Mouse (Mus musculus) hindbrain, postnatal 0 days (tissue): Measurements from ENCODE around the gene Olfr212. TPM values are rescaled to one million over a fixed set of nuclear protein-coding genes. Genes with fewer than 3 reads are reported as not detected.
"Not testable (repeated sequence)": the region's sequence is repeated elsewhere in the genome, so short reads cannot be mapped to it uniquely, and the experiment has no call there.

Source experiments
- ATAC-seq: fragments of 200-750 bp; cut with Nextera tagmentation; 2 replicates; pipeline ENCODE4 v1.8.0; 2017; ENCODE audit warnings: mild to moderate bottlenecking, moderate TSS enrichment, moderate library complexity
- DNase-seq: peaks from one replicate; pipeline ENCODE4 v3.0.0-alpha.2; 2015; ENCODE audit warnings: low spot score
- H3K27ac ChIP-seq: fragments of 300-500 bp; sonication (generic); 2 replicates; pipeline ENCODE4 v1.5.1; 2014; ENCODE audit warnings: mild to moderate bottlenecking
- H3K27me3 ChIP-seq: fragments of 300-500 bp; sonication (generic); 2 replicates; pipeline ENCODE4 v1.6.1; 2014; ENCODE audit warnings: low read length, mixed read lengths; ENCODE audit not compliant: insufficient read depth
- H3K36me3 ChIP-seq: fragments of 300-500 bp; sonication (generic); 2 replicates; pipeline ENCODE4 v1.6.1; 2014; ENCODE audit warnings: low read length, mixed read lengths; ENCODE audit not compliant: insufficient read depth
- H3K4me1 ChIP-seq: fragments of 300-500 bp; sonication (generic); 2 replicates; pipeline ENCODE4 v1.6.1; 2014; ENCODE audit warnings: antibody characterized with exemption, low read length, mixed read lengths; ENCODE audit not compliant: insufficient read depth
- H3K4me2 ChIP-seq: fragments of 300-500 bp; sonication (generic); 2 replicates; pipeline ENCODE4 v1.6.1; 2014; ENCODE audit warnings: low read depth, mild to moderate bottlenecking, low read length, moderate library complexity, mixed read lengths
- H3K4me3 ChIP-seq: fragments of 300-500 bp; sonication (generic); 2 replicates; pipeline ENCODE4 v1.5.1; 2014; ENCODE audit warnings: low read length
- H3K9ac ChIP-seq: fragments of 300-500 bp; sonication (generic); replicated peaks from 2 replicates; pipeline ENCODE4 v1.6.1; 2014; ENCODE audit warnings: mild to moderate bottlenecking, low read length, moderate library complexity, mixed read lengths
- H3K9me3 ChIP-seq: fragments of 300-500 bp; sonication (generic); 2 replicates; pipeline ENCODE4 v1.6.1; 2016; ENCODE audit warnings: low read length, mixed read lengths
- CTCF ChIP-seq: IDR thresholded peaks from 2 replicates; pipeline ENCODE4 v1.5.1; 2016; ENCODE audit warnings: antibody characterized with exemption, control low read depth, low read depth
- WGBS: fragments of 180-500 bp; shearing (Covaris S2); extraction: QIAGEN DNeasy Blood & Tissue Kit; methylation state at CpG from one replicate; pipeline ENCODE4 v1.1.7; 2014; 5-methylcytosine and 5-hydroxymethylcytosine counted together
- polyA plus RNA-seq: library from polyadenylated mRNA; unstranded; fragments of >200 nt; fragmentation: Nextera tagmentation; extraction: Ambion mirVana; gene quantifications from 2 replicates; pipeline ENCODE4 v1.2.1, GENCODE M21; 2015
- total RNA-seq: library from RNA; depleted of rRNA; stranded (reverse); fragments of >200 nt; gene quantifications from 2 replicates; pipeline ENCODE4 v1.2.3, GENCODE M21; 2014; rRNA removed

The Olfr212 gene
- 0.29 TPM in 1 of 2 replicates, not detected in the other for total RNA-seq
- 0.06 TPM in 1 of 2 replicates, not detected in the other for polyA plus RNA-seq

GRCm38 (mm10) chr6:116506302-116507003 lies at the start of gene Olfr212:
Olfr212 (plus strand) TSS chr6:116506516.
- H3K4me2 ChIP-seq, H3K27me3 ChIP-seq, H3K9me3 ChIP-seq, DNase-seq, H3K9ac ChIP-seq, H3K4me3 ChIP-seq, H3K4me1 ChIP-seq, H3K36me3 ChIP-seq, H3K27ac ChIP-seq, ATAC-seq: not testable (repeated sequence)
- 94% methylated on average over 19 of the region's 20 CpGs for WGBS

GRCm38 (mm10) chr6:116458728-116459127 lies 47.6 kb upstream of the Olfr212 start:
- Histone ChIP-seq H3K4me3 (no peak overlapping the region), H3K27ac (no peak overlapping the region), H3K9me3 (no peaks in the 10 kb centered on the region), H3K27me3 (peaks cover 15% of the 10 kb centered on the region; the same call in 1 of the 2 replicates), H3K4me1 (peaks cover 5% of the 10 kb centered on the region; the same call in 1 of the 2 replicates), H3K4me2 (no peak overlapping the region), H3K9ac (no peak overlapping the region), H3K36me3 (no peaks in the 10 kb centered on the region)
- ATAC-seq (no peak), DNase-seq (no peak)
- 78% methylated on average over 4 of the region's 4 CpGs for WGBS
- TF ChIP-seq CTCF = no peak

GRCm38 (mm10) chr6:116459232-116459631 lies 47.1 kb upstream of the Olfr212 start:
- 77% methylated on average over 2 of the region's 2 CpGs for WGBS
- Histone ChIP-seq H3K9me3 (no peaks in the 10 kb centered on the region), H3K4me2 (no peak overlapping the region), H3K27me3 (peaks cover 15% of the 10 kb centered on the region; the same call in 1 of the 2 replicates), H3K4me1 (peaks cover 5% of the 10 kb centered on the region; the same call in 1 of the 2 replicates), H3K4me3 (no peak overlapping the region), H3K9ac (no peak overlapping the region), H3K27ac (no peak overlapping the region), H3K36me3 (no peaks in the 10 kb centered on the region)
- no peak for DNase-seq
- no peak for TF ChIP-seq CTCF
- ATAC-seq = no peak

GRCm38 (mm10) chr6:116460544-116461283 lies 45.6 kb upstream of the Olfr212 start, which contains the start of gene Alox5:
Alox5 (minus strand) TSS chr6:116461178.
- Histone ChIP-seq H3K9ac (no peak within 1 kb of the TSS; the same call in 1 of the 2 replicates), H3K27me3 (peaks cover 15% of the 10 kb centered on the region; the same call in 1 of the 2 replicates), H3K27ac (no peak within 1 kb of the TSS), H3K4me1 (peaks cover 5% of the 10 kb centered on the region; the same call in 1 of the 2 replicates), H3K36me3 (no peaks in the 10 kb centered on the region), H3K4me2 (peak within 1 kb of the TSS; percentile 61), H3K9me3 (no peaks in the 10 kb centered on the region), H3K4me3 (peak within 1 kb of the TSS; percentile 32)
- 3% methylated on average over 43 of the region's 43 CpGs for WGBS
- peak; percentile 14; the same call in 1 of the 2 replicates for TF ChIP-seq CTCF
- DNase-seq (peak; percentile 44), ATAC-seq (peak; percentile 67)

GRCm38 (mm10) chr6:116468081-116468480 lies 38.2 kb upstream of the Olfr212 start:
- WGBS = 37% methylated on average over 3 of the region's 3 CpGs
- DNase-seq = peak; percentile 60

GRCm38 (mm10) chr6:116485081-116485480 lies 21.2 kb upstream of the Olfr212 start:
- 86% methylated on average over 1 of the region's 1 CpGs for WGBS
- H3K9ac ChIP-seq = no peak overlapping the region
- ATAC-seq = no peak
- DNase-seq = no peak
- H3K4me3 ChIP-seq = no peak overlapping the region
- H3K4me1 ChIP-seq = no peaks in the 10 kb centered on the region
- no peaks in the 10 kb centered on the region for H3K9me3 ChIP-seq
- no peak overlapping the region for H3K27ac ChIP-seq
- H3K27me3 ChIP-seq = no peaks in the 10 kb centered on the region
- H3K36me3 ChIP-seq = no peaks in the 10 kb centered on the region
- no peak for TF ChIP-seq CTCF
- H3K4me2 ChIP-seq = no peak overlapping the region

More at GRCm38 (mm10) chr6:116468081-116468480, 38.2 kb upstream of the Olfr212 start:
- Histone ChIP-seq H3K9me3 (no peaks in the 10 kb centered on the region), H3K4me1 (no peaks in the 10 kb centered on the region), H3K27me3 (no peaks in the 10 kb centered on the region), H3K9ac (no peak overlapping the region), H3K4me3 (no peak overlapping the region), H3K36me3 (no peaks in the 10 kb centered on the region), H3K27ac (no peak overlapping the region), H3K4me2 (no peak overlapping the region)
- peak; percentile 66 for TF ChIP-seq CTCF
- no peak for ATAC-seq
